Mouse (Mus musculus): Measurements from ENCODE around the gene Ccp110.

Gene Ccp110

GRCm38 (mm10) chr7:118766834-118767224 is 54.5 kb downstream of the Ccp110 start:
- no peak for DNase-seq (ENCODE audit: low read depth, low spot score)

- no peak for DNase-seq (ENCODE audit: low read depth, low spot score)
These were observed 56.9 kb downstream of the Ccp110 start for GRCm38 (mm10) chr7:118769208-118769607.

- DNase-seq (ENCODE audit: low read depth, low spot score) = no peak
These were observed 57.3 kb downstream of the Ccp110 start for GRCm38 (mm10) chr7:118769655-118770054.

DNA sequence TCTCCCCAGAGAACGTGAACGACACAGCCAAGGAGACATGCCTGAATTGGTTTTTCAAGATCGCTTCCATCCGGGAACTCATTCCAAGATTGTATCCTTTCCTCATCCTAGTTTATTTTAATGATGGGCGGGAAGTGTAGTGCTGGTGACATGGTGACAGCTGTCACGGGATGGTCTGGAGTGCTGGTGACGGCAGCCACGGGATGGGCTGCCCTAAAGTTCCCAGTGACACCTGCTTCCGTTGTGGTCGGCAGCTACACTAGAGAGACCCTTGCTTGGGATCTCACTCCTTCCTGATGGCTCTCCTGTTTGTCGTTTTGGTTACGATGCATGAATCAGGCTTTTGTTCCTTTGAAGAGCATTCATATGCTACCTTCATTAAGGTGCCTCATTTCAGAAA is 60.7 kb downstream of the Ccp110 start:
- DNase-seq (ENCODE audit: low read depth, low spot score) = no peak

GRCm38 (mm10) chr7:118775991-118776390 is 63.6 kb downstream of the Ccp110 start:
- DNase-seq (ENCODE audit: low read depth, low spot score) = no peak

GRCm38 (mm10) chr7:118776491-118776890 is 64.1 kb downstream of the Ccp110 start:
- DNase-seq (ENCODE audit: low read depth, low spot score) = no peak

DNA sequence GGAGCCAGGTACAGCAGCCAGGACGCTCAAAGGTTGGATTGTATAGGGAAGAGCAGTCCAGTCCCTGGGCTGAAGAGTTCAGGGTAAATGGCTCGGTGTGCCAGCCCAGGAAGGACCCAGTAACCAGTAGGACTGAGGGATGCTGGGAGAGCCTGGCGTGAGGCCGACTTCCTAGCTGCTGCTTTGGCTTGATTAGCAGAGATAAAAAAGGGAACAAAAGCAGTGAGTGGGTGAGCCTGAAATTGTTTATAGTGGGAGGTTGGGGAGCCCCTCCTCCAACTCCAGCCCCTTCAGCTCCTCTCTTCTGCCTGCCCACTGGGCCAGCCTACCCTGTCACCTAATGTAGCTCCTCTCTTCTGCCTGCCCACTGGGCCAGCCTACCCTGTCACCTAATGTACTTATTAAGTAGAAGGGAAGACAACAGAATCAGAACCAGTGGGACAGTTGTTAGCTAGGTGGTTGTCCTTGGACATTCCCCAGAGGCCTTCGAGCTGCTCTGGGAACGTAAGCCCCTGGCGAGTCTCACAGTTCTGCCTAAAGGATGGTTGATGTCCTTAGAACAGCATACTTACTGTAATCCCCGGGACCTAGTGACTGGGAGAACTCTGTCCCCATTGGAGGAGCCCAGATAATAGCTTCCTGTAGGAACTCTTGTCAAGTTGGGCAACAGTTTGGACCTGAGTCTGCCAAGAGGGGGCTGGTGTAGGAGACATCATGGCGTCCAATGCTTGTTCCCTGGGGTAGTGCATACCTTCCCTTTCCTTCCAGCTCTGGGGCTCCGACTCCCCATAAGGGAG is 65.4 kb downstream of the Ccp110 start:
- DNase-seq (ENCODE audit: low read depth, low spot score) = no peak

DNA sequence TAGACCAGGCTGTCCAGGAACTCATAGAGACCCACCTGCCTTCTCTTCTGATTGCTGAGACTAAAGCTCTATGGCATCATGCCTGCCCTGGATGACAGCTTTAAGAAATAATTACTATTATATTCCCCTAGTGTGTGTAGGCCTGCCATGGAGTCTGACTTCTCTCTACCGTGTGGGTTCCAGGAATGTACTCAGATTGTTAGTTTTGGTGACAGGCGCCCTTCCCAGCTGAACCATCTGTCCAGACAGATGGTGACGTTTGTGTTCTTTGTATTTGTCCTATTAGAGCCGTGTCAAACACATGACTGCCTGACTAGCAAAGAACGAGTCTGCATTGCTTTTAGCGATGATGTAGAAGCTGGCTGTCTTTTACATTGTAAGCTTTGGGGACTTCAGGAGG is 66.2 kb downstream of the Ccp110 start:
- DNase-seq (ENCODE audit: low read depth, low spot score) = no peak

- no peak for DNase-seq (ENCODE audit: low read depth, low spot score)
These were observed 71.1 kb downstream of the Ccp110 start for GRCm38 (mm10) chr7:118783305-118784001.

GRCm38 (mm10) chr7:118786091-118786490 is 73.7 kb downstream of the Ccp110 start:
- DNase-seq (ENCODE audit: low read depth, low spot score) = no peak

Data from c-Kit-negative CD71-positive TER-119-positive erythroid progenitor cells, embryonic 14.5 days (primary cell).